Mouse (Mus musculus): ENCODE data around the gene Mterf4. TPM values are rescaled to one million over a fixed set of nuclear protein-coding genes. Genes with fewer than 3 reads are reported as not detected.

Gene Mterf4
- total RNA-seq, 2 experiments from 2014 or later = 23.0 to 24.9 TPM

GRCm38 (mm10) chr1:93267207-93267606, 38.5 kb downstream of the Mterf4 start:
- DNase-seq = no peak

- DNase-seq = no peak
Measured at GRCm38 (mm10) chr1:93257560-93257959, 48.2 kb downstream of the Mterf4 start.

GRCm38 (mm10) chr1:93255761-93256160, 50.0 kb downstream of the Mterf4 start:
- no peak for DNase-seq

- no peak for DNase-seq
Measured at GRCm38 (mm10) chr1:93252586-93252985, 53.1 kb downstream of the Mterf4 start.

Small RNA genes within 50 kb of the gene (microRNA-seq; reads per million reads assigned to microRNA genes)
- gene Mir6345 = not detected
- not detected for gene Mir6901
- gene Mir6902 = not detected

Other genes starting within 250 kb of the Mterf4 start
- 10 to 100 TPM; 20.7 to 27.9 TPM for gene Kif1a, start 204.0 kb downstream of the Mterf4 start, total RNA-seq (2021)
- not detected for gene Agxt, start 170.7 kb downstream of the Mterf4 start, total RNA-seq (2021)
- not detected for gene 2310007B03Rik, start 145.0 kb downstream of the Mterf4 start, total RNA-seq (2021)
- under 1 TPM in 1 of 2 experiments, not detected in 1; 0.03 TPM for gene Crocc2, start 137.2 kb downstream of the Mterf4 start, total RNA-seq (2021)
- 10 to 100 TPM; 15.5 to 18.3 TPM for gene Sned1, start 70.1 kb downstream of the Mterf4 start, total RNA-seq (2021)
- gene Ppp1r7, start 36.9 kb upstream of the Mterf4 start, total RNA-seq (2021) = 10 to 100 TPM; 31.8 to 32.5 TPM
- gene Pask, start 37.6 kb upstream of the Mterf4 start, total RNA-seq (2021) = 1 to 10 TPM; 3.3 to 3.7 TPM
- gene Ano7, start 68.0 kb upstream of the Mterf4 start, total RNA-seq (2021) = not detected
- gene Hdlbp, start 172.9 kb upstream of the Mterf4 start, total RNA-seq (2021) = 100 to 1,000 TPM; 374 to 400 TPM
- 10 to 100 TPM; 19.1 to 23.5 TPM for gene Farp2, start 206.2 kb upstream of the Mterf4 start, total RNA-seq (2021)